Mouse (Mus musculus): ENCODE results near the gene Olfr1046.
"Not testable (repeated sequence)": the region's sequence is repeated elsewhere in the genome, so short reads cannot be mapped to it uniquely, and the experiment has no call there.

Gene Olfr1046

GRCm38 (mm10) chr2:86219214-86219613 is at the start of gene Olfr1046:
TSS of gene Olfr1046 (minus strand) at chr2:86219314.
- no peak for DNase-seq

GRCm38 (mm10) chr2:86258228-86258627 is 39.1 kb upstream of the Olfr1046 start, which contains the start of gene Olfr1049:
TSS of gene Olfr1049 (minus strand) at chr2:86258328.
- not testable (repeated sequence) for DNase-seq

- no peak for DNase-seq
These were observed 21.1 kb upstream of the Olfr1046 start, which contains the start of gene Olfr1048 for GRCm38 (mm10) chr2:86240189-86240588. TSS of gene Olfr1048 (minus strand) at chr2:86240289.

- no peak for DNase-seq
These were observed 12.2 kb upstream of the Olfr1046 start, which contains the start of gene Olfr1047 for GRCm38 (mm10) chr2:86231301-86231700. TSS of gene Olfr1047 (minus strand) at chr2:86231401.

- no peak for DNase-seq
These were observed 16.2 kb downstream of the Olfr1046 start, which contains the start of gene Olfr1045 for GRCm38 (mm10) chr2:86202909-86203308. TSS of gene Olfr1045 (minus strand) at chr2:86203009.

GRCm38 (mm10) chr2:86195863-86196262 is 23.3 kb downstream of the Olfr1046 start:
- no peak for DNase-seq

GRCm38 (mm10) chr2:86185583-86185982 is 33.5 kb downstream of the Olfr1046 start, which contains the start of gene Olfr52:
TSS of gene Olfr52 (minus strand) at chr2:86185683.
- no peak for DNase-seq

GRCm38 (mm10) chr2:86179950-86180349 is 39.2 kb downstream of the Olfr1046 start:
- DNase-seq = no peak

- DNase-seq = no peak
These were observed 41.4 kb downstream of the Olfr1046 start, which contains the start of gene Olfr1044 for GRCm38 (mm10) chr2:86177720-86178119. TSS of gene Olfr1044 (minus strand) at chr2:86177820.

- DNase-seq = not testable (repeated sequence)
These were observed 43.7 kb downstream of the Olfr1046 start for GRCm38 (mm10) chr2:86175422-86175821.

- DNase-seq = no peak
These were observed 51.7 kb downstream of the Olfr1046 start, which contains the start of gene Olfr1043 for GRCm38 (mm10) chr2:86167422-86167821. TSS of gene Olfr1043 (minus strand) at chr2:86167522.
